Mouse (Mus musculus): ENCODE data around the gene Syndig1l. TPM values are rescaled to one million over a fixed set of nuclear protein-coding genes. Genes with fewer than 3 reads are reported as not detected.

Syndig1l gene
- not detected in 2 replicates for polyA plus RNA-seq (2016; fragmentation: Nextera tagmentation; extraction: Ambion mirVana)

DNA sequence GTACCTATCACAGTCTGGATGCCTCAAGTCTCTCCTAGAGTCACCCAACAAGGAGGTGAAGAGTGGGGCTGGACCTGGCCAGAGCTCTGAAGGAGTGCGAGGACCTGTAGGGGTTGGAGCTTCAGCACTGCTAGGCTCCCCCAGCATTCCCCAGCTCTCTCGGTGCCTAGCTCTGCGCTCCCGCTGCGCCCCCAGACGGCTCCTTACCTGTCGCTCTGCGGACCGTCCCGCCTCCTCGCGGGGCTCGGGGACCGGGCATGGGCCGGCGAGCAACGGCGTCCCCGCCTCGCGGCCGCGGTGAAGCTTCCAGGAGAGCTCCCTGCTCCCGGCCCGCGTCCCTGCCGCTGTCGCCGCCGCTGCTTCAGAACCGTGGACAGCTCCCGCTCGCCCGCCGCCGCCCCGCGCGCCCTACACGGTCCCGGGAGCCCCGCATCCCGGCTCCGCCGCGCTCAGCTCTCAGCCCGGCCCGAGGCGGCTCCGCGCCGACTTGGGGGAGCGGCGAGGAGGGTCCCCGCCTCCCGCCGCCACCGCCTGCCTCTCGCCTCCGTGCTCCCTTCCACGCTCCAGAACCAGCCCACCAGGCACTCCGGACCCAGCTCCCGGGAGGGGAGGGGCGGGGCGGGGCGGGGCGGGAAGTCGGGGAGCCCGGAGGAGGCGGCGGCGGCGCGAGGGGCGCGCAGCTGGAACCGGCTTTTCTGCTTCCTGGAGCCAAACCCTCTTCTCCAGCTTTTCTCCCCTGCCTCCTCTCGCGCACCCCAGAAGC lies at the start of gene Syndig1l:
Gene Syndig1l (minus strand): TSS at position 513 of the 763 bp plus-strand sequence.
- peak; percentile 51 for ATAC-seq
- Histone ChIP-seq H3K27me3 (replicated peaks) (peaks cover 96% of the 10 kb centered on the region), H3K27ac (no peak within 1 kb of the TSS)

DNA sequence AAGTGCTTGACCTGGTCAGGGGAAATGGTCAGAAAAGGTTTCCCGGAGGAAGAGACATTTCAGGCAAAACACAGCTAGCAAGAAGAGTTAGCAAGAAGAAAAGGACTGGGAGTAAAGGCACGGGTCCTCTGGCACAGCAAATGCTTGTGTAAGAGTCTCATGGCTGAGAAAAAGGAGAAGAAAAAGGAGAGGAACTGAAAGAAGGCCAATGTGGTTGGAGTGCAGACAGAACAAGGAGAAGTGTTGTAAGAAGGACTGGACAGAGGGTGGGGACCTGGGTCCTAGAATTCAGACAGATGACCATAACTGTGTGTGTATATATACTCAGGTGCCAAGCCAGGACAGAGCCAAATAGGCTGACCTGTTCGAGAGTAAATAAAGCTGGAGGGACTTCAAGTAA lies 49.5 kb upstream of the Syndig1l start:
- H3K9me3 ChIP-seq (replicated peaks) = no peaks in the 10 kb centered on the region
- H3K4me2 ChIP-seq = no peak overlapping the region
- peaks cover 9% of the 10 kb centered on the region; the same call in 1 of the 2 replicates for H3K27me3 ChIP-seq (replicated peaks)
- ATAC-seq = no peak
- 33% methylated on average over 3 of the region's 3 CpGs for WGBS (ENCODE audit: insufficient replicate concordance)
- H3K27ac ChIP-seq = no peak overlapping the region
- H3K4me3 ChIP-seq = no peak overlapping the region
- no peak overlapping the region for H3K9ac ChIP-seq
- no peaks in the 10 kb centered on the region for H3K4me1 ChIP-seq
- H3K36me3 ChIP-seq = no peaks in the 10 kb centered on the region

More for the DNA sequence above, at the start of gene Syndig1l:
- Histone ChIP-seq H3K4me3 (peak within 1 kb of the TSS; percentile 62), H3K4me2 (peak within 1 kb of the TSS; percentile 88), H3K9me3 (replicated peaks) (no peaks in the 10 kb centered on the region), H3K36me3 (no peaks in the 10 kb centered on the region), H3K9ac (no peak within 1 kb of the TSS), H3K4me1 (peaks cover 9% of the 10 kb centered on the region; the same call in 1 of the 2 replicates)
- 1% methylated on average over 75 of the region's 79 CpGs for WGBS (ENCODE audit: insufficient replicate concordance)

DNA sequence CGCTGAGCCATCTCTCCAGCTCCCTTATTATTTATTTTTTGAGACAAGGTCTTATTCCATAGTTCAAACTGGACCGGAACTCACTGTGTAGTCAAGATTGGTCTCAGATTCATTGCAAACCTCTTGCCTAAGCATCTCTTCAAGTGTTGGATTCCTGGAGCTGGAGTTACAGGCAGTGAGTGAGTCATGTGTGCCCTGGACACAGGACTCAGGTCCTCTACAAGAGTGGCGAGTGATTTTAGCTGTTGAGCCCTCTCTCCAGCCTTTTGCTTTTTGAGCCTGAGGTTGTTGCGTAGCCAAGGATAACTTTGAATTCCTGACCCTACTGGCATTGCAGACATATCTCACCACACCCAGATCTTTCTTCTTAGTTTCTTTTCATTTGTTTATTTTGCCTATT lies 47.1 kb upstream of the Syndig1l start:
- no peak overlapping the region for H3K4me2 ChIP-seq
- 61% methylated on average over 4 of the region's 4 CpGs for WGBS (ENCODE audit: insufficient replicate concordance)

DNA sequence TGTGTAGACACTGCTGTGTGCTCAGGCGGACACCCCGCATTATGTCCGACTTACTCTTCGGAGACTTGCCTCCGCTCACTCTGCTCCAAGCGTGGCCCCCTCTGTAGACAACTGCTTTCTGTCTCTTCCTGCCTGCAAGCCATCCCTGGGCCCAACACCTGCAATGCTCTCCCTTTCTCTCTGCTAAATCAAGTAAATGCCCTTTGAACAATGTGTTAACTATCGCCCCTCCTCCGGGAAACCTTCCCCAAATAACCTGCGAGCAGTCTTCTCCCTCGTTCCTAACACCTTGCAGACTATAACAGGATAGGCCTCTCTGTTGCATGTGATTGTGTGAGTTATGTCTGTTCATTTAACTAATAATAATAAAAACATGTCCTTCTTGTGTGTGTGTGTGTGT lies 44.9 kb upstream of the Syndig1l start:
- Histone ChIP-seq H3K9ac (no peak overlapping the region), H3K27me3 (replicated peaks) (peaks cover 4% of the 10 kb centered on the region; the same call in 1 of the 2 replicates), H3K4me3 (no peak overlapping the region), H3K4me1 (no peaks in the 10 kb centered on the region), H3K27ac (no peak overlapping the region), H3K4me2 (no peak overlapping the region), H3K36me3 (no peaks in the 10 kb centered on the region), H3K9me3 (replicated peaks) (no peaks in the 10 kb centered on the region)
- 77% methylated on average over 10 of the region's 10 CpGs for WGBS (ENCODE audit: insufficient replicate concordance)
- no peak for ATAC-seq

More for the DNA sequence above, 47.1 kb upstream of the Syndig1l start:
- Histone ChIP-seq H3K9ac (no peak overlapping the region), H3K36me3 (no peaks in the 10 kb centered on the region), H3K27ac (no peak overlapping the region), H3K4me1 (no peaks in the 10 kb centered on the region), H3K27me3 (replicated peaks) (peaks cover 7% of the 10 kb centered on the region; the same call in 1 of the 2 replicates), H3K9me3 (replicated peaks) (no peaks in the 10 kb centered on the region), H3K4me3 (no peak overlapping the region)
- no peak for ATAC-seq

DNA sequence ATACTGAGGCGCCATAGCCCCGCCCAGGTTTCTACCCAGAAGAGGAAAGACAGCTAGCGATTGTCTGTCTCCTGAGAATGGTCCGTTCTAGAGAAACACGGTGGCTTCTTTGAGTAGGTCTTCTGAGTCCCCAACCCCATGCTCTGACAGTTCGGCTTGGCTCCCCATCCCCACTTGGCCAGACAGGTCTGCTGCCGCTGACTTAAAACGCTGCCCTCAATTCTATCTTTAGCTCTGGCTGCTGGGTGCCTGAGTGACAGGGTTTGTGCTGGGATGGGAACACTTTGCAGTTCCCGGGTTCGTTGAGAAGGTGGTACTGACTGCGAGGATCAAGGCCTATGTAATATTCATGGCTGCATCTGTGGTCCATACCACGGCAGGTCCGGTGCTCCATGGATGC lies 34.7 kb upstream of the Syndig1l start:
- no peak overlapping the region for H3K4me2 ChIP-seq
- H3K27me3 ChIP-seq (replicated peaks) = peaks cover 19% of the 10 kb centered on the region
- no peak for ATAC-seq
- no peak overlapping the region for H3K9ac ChIP-seq
- no peaks in the 10 kb centered on the region for H3K36me3 ChIP-seq
- H3K27ac ChIP-seq = no peak overlapping the region
- no peak overlapping the region for H3K4me3 ChIP-seq
- no peaks in the 10 kb centered on the region for H3K4me1 ChIP-seq
- no peaks in the 10 kb centered on the region for H3K9me3 ChIP-seq (replicated peaks)
- WGBS (ENCODE audit: insufficient replicate concordance) = 50% methylated on average over 13 of the region's 13 CpGs

DNA sequence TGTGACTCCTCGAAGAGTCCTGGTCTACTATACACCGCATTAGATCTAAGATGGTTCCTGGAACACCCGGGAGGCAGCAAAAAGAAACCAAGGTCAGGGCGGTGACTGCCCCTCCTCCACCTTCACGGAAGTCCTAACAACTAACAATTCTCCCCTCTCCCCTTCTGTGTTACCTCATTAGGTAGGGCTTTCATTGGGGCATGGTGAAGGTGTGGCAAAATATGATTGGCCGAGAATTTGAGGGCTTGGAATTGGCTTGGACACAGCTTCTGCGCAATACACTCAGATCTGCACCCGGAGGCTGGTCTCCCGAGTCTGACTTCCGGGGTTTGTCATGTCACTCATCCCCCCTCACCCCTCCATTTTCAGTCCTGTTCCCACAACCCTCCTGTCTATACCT lies 29.8 kb upstream of the Syndig1l start:
- H3K9me3 ChIP-seq (replicated peaks) = no peaks in the 10 kb centered on the region
- WGBS (ENCODE audit: insufficient replicate concordance) = 79% methylated on average over 10 of the region's 10 CpGs
- H3K4me3 ChIP-seq = no peak overlapping the region
- no peaks in the 10 kb centered on the region for H3K4me1 ChIP-seq
- peaks cover 16% of the 10 kb centered on the region for H3K27me3 ChIP-seq (replicated peaks)
- no peak overlapping the region for H3K4me2 ChIP-seq
- no peak overlapping the region for H3K27ac ChIP-seq
- no peaks in the 10 kb centered on the region for H3K36me3 ChIP-seq
- no peak for ATAC-seq
- H3K9ac ChIP-seq = no peak overlapping the region

DNA sequence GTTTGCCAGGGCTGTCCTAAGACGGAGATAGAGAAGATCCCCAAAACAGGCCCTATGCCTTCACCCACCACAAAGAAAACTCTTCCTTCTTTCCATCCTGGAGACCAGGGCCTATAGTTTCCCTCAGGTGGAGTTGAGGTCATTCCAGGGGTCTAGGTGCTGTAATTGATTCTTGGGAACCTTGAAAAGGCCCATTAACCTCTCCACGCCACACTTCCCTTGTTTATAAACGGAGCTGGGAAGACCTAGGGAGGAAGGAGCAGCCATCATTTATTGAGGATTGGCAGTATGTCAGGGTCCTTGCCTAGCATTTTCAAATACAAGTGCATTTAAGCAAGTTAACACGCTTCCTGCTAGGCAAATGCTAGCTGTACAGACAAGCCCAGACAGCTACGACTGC lies 28.8 kb upstream of the Syndig1l start:
- H3K4me1 ChIP-seq = no peaks in the 10 kb centered on the region
- no peak overlapping the region for H3K4me3 ChIP-seq
- peaks cover 6% of the 10 kb centered on the region; the same call in 1 of the 2 replicates for H3K27me3 ChIP-seq (replicated peaks)
- no peak overlapping the region for H3K27ac ChIP-seq
- H3K36me3 ChIP-seq = no peaks in the 10 kb centered on the region
- H3K9ac ChIP-seq = no peak overlapping the region
- no peak overlapping the region for H3K4me2 ChIP-seq
- ATAC-seq = no peak
- 57% methylated on average over 5 of the region's 5 CpGs for WGBS (ENCODE audit: insufficient replicate concordance)
- H3K9me3 ChIP-seq (replicated peaks) = no peaks in the 10 kb centered on the region

DNA sequence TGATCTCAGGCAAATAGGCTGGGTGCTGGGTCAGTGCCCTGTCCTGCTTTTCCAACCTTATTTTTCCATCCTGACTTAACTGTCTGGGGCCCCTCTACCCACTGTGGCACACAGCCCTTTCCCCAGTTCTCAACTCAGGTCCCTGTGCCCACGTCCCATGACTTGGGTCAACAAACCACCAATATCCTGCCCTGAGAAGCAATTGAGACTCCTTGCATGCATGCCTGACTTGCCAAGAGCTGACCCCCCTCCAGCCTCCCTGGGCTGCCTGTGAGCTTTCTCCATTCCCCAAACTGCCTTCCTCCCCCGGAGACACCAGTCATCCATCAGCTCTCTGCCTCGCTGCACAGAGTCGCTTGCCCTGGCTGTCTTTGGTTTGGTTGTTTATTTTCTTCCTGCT lies 28.4 kb upstream of the Syndig1l start:
- no peak for ATAC-seq
- no peak overlapping the region for H3K9ac ChIP-seq
- H3K27me3 ChIP-seq (replicated peaks) = peaks cover 2% of the 10 kb centered on the region; the same call in 1 of the 2 replicates
- no peaks in the 10 kb centered on the region for H3K9me3 ChIP-seq (replicated peaks)
- no peaks in the 10 kb centered on the region for H3K36me3 ChIP-seq
- H3K27ac ChIP-seq = no peak overlapping the region
- H3K4me3 ChIP-seq = no peak overlapping the region
- no peaks in the 10 kb centered on the region for H3K4me1 ChIP-seq
- 53% methylated on average over 4 of the region's 4 CpGs for WGBS (ENCODE audit: insufficient replicate concordance)
- no peak overlapping the region for H3K4me2 ChIP-seq

DNA sequence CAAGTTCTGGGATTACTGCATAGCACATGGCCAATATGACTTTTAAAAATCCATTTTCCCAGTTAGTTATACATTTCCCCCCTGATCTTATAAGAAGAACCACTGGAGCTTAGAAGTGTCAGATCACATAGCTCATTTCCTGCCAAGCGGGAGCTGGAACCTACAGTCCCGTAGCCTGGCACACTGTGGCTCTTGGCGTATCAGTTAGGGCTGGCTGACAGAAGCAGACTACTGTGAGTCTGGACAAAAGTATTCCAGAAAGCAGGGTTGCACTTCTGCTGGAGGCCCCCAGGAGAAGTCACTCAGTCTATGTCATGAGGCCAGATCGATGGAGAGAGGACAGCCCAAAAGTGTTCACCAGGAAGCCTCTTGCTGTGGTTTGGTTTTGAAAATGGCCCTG lies 27.8 kb upstream of the Syndig1l start:
- ATAC-seq = no peak
- H3K27me3 ChIP-seq (replicated peaks) = no peaks in the 10 kb centered on the region; the same call in 1 of the 2 replicates
- H3K4me3 ChIP-seq = no peak overlapping the region
- no peaks in the 10 kb centered on the region for H3K4me1 ChIP-seq
- H3K27ac ChIP-seq = no peak overlapping the region
- no peaks in the 10 kb centered on the region for H3K36me3 ChIP-seq
- no peaks in the 10 kb centered on the region for H3K9me3 ChIP-seq (replicated peaks)
- 68% methylated on average over 4 of the region's 4 CpGs for WGBS (ENCODE audit: insufficient replicate concordance)
- H3K9ac ChIP-seq = no peak overlapping the region
- H3K4me2 ChIP-seq = no peak overlapping the region

DNA sequence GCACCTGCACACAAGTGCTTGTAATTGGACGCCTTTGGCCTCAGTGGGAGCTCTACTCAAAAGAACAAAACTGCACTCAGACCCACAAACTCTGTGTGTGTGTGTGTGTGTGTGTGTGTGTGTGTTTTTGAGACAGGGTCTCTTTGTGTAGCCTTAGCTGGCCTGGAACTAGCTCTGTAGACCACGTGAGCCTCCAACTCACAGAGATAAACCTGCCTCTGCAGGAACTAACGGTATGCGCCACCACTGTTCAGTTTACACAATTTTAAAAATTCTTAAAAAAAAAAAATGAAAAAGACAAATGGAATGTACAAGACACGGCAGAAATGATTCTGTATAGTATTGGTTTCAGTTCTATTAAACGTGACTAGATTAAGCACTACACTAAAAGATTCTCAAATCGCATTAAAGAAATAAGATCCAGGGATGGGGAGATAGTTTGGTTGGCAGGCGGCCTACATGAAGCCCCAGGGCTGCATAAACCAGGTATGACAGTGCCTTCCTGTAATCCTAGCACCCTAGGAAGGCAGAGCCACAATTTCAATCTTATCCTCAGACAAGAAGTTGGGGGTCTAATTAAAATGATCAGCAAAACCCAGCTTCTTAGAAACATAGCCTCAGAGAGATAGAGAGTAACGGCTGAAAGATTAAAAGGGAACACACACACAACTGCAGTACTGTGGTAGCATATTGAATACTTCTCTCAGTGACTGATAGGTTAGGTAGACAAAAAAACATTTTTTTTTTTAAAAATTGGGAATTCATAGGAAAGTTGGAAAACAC lies 20.0 kb upstream of the Syndig1l start:
- Histone ChIP-seq H3K9ac (no peak overlapping the region), H3K27me3 (replicated peaks) (no peaks in the 10 kb centered on the region), H3K4me1 (no peaks in the 10 kb centered on the region), H3K4me3 (no peak overlapping the region), H3K4me2 (no peak overlapping the region), H3K27ac (no peak overlapping the region), H3K9me3 (replicated peaks) (no peaks in the 10 kb centered on the region), H3K36me3 (no peaks in the 10 kb centered on the region)
- 61% methylated on average over 9 of the region's 9 CpGs for WGBS (ENCODE audit: insufficient replicate concordance)
- ATAC-seq = no peak

DNA sequence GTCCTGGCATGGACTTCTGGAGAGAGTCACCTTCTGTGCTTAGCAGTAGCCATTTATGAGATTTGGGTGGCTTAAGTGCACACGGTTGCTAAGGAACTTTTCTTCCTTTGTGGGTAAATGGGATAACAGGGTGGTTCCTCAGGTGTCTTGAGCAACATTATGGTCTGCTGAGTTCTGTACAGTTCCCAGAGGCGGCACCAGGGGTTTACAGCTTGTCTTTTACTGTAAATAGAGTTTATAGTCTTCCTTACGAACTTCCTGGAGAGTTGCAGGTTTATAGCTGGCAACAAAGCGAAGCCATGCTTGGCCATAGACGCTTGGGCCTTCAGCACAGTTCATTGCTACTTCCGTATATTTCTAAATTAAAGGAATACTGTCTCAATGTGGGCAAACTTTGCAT lies 15.9 kb upstream of the Syndig1l start:
- Histone ChIP-seq H3K4me2 (no peak overlapping the region), H3K9ac (no peak overlapping the region), H3K27me3 (replicated peaks) (no peaks in the 10 kb centered on the region), H3K4me3 (no peak overlapping the region), H3K9me3 (replicated peaks) (no peaks in the 10 kb centered on the region), H3K4me1 (peaks cover 11% of the 10 kb centered on the region), H3K36me3 (no peaks in the 10 kb centered on the region), H3K27ac (no peak overlapping the region)
- 67% methylated on average over 6 of the region's 6 CpGs for WGBS (ENCODE audit: insufficient replicate concordance)
- ATAC-seq = no peak

DNA sequence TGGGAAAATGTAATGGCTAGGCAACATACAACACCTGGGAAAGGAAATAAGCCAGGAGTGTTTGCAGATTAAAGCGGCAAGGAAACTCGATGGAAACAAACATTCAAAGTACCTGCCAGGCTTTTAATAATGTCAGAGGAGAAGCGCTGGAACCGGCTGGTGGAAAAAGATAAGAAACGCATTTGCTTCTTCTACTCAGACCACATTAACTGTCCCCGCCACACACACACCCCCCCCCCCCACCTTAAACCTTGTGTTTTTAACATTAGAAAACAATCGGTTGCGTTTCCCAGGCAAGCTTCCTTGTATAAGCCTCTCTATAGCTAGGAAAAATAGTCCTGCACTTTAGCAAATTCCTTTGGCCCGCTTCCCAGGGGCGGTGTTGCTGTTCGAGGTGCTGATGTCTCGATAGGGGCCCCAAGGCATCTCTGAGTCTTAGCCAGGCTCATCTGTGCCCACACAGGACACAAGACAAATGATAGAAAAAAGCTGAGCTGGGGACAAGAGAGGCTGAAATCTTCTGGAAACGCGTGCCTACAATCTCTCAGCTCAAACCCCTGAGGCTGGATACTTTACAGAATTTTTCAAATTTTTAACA lies 11.3 kb upstream of the Syndig1l start:
- Histone ChIP-seq H3K4me3 (peak overlapping the region; percentile 20), H3K9me3 (replicated peaks) (no peaks in the 10 kb centered on the region), H3K9ac (no peak overlapping the region), H3K36me3 (no peaks in the 10 kb centered on the region), H3K4me2 (peak overlapping the region; percentile 62), H3K27ac (peak overlapping the region; percentile 65), H3K4me1 (peaks cover 21% of the 10 kb centered on the region), H3K27me3 (replicated peaks) (no peaks in the 10 kb centered on the region; the same call in 1 of the 2 replicates)
- ATAC-seq = peak; percentile 88
- WGBS (ENCODE audit: insufficient replicate concordance) = 1% methylated on average over 14 of the region's 14 CpGs

Measured in liver, embryonic 12.5 days (tissue).